In genomic region chr5:3500298-3500697, GRCm38 (mm10) we compare ENCODE assay signal across 17 mouse cellular contexts.
"Had no signal": no experiment of that assay in that cellular context is flagged by ENCODE, and none has a peak within 500 bp of the region (broad histone marks: within the 10 kb centered on the region; RNA-seq: fewer than 3 reads in every experiment).

No protein-coding gene starts in this region.

- H3K9me3 ChIP-seq: liver, embryonic 13.5 days; liver, embryonic 15.5 days; midbrain, embryonic 10.5 days; midbrain, embryonic 13.5 days; midbrain, embryonic 15.5 days; neural tube, embryonic 13.5 days; neural tube, embryonic 15.5 days had no signal

- H3K36me3 ChIP-seq: liver, embryonic 13.5 days; midbrain, embryonic 10.5 days; midbrain, embryonic 13.5 days; midbrain, embryonic 15.5 days; neural tube, embryonic 13.5 days; neural tube, embryonic 15.5 days had no signal

- H3K9ac ChIP-seq: liver, embryonic 13.5 days; liver, embryonic 15.5 days; lung, embryonic 14.5 days; midbrain, embryonic 13.5 days; midbrain, embryonic 15.5 days; neural tube, embryonic 13.5 days; neural tube, embryonic 15.5 days had no signal

- DNase-seq: liver, embryonic 13.5 days; lung, adult 18-20 months; lung, embryonic 14.5 days; lung, postnatal 10 days; retina, postnatal 1 day; right cerebral cortex, adult 18-20 months; right cerebral cortex, postnatal 25 days; right cerebral cortex, postnatal 4 days; spleen, adult 18-20 months; thymus, adult 18-20 months; thymus, postnatal 14 days had no signal

- H3K27me3 ChIP-seq: liver, embryonic 13.5 days; liver, embryonic 15.5 days; midbrain, embryonic 13.5 days; midbrain, embryonic 15.5 days; neural tube, embryonic 13.5 days; neural tube, embryonic 15.5 days had no signal

- H3K4me2 ChIP-seq: liver, embryonic 15.5 days; lung, embryonic 14.5 days; midbrain, embryonic 13.5 days; midbrain, embryonic 15.5 days; neural tube, embryonic 13.5 days; neural tube, embryonic 15.5 days had no signal

- ATAC-seq: midbrain, embryonic 13.5 days; midbrain, embryonic 15.5 days had no signal

- H3K4me3 ChIP-seq: liver, embryonic 13.5 days; liver, embryonic 15.5 days; midbrain, embryonic 10.5 days; midbrain, embryonic 13.5 days; midbrain, embryonic 15.5 days; neural tube, embryonic 13.5 days; neural tube, embryonic 15.5 days had no signal

- H3K4me1 ChIP-seq: midbrain, embryonic 10.5 days; midbrain, embryonic 13.5 days; midbrain, embryonic 15.5 days had no signal

- H3K27ac ChIP-seq: midbrain, embryonic 10.5 days; midbrain, embryonic 13.5 days; midbrain, embryonic 15.5 days; neural tube, embryonic 13.5 days; neural tube, embryonic 15.5 days had no signal
